Mouse (Mus musculus) kidney, adult 2 months (tissue): Measurements from ENCODE around the gene Tlcd2.

Experiments
- CTCF ChIP-seq: fragments of 200-500 bp; conservative IDR thresholded peaks from 2 replicates; pipeline ENCODE4 v1.5.1; 2011; ENCODE audit warnings: low read depth, mild to moderate bottlenecking, control low read depth, low read length, moderate library complexity, mixed read lengths; ENCODE audit not compliant: insufficient read depth, insufficient read length
- POLR2A ChIP-seq: fragments of 200-500 bp; IDR thresholded peaks from one replicate; pipeline ENCODE4 v1.6.1; 2011; ENCODE audit warnings: low read depth, low read length, control low read depth

- no peak for TF ChIP-seq CTCF
- no peak for TF ChIP-seq POLR2A
Observed at GRCm38 (mm10) chr11:75449695-75450094, 11.8 kb upstream of the Tlcd2 start.
